Mouse (Mus musculus): ENCODE results near the gene Mdfi.

GRCm38 (mm10) chr17:47787632-47788031 lies 46.9 kb downstream of the Mdfi start:
- TF ChIP-seq CTCF (IDR thresholded peaks at IDR 0.05; ENCODE audit: low read depth), result no peak
- TF ChIP-seq EP300 (IDR thresholded peaks at IDR 0.05; ENCODE audit: low read depth), result no peak
